Mouse (Mus musculus): Measurements from ENCODE around the gene Zfp36l2. TPM values are rescaled to one million over a fixed set of nuclear protein-coding genes. Genes with fewer than 3 reads are reported as not detected.

Zfp36l2 gene
- polyA plus RNA-seq, 1 experiment from 2014 or later, result 3.4 TPM

- no peak overlapping the region for H3K27ac ChIP-seq (ENCODE audit: low read length)
- no peaks in the 10 kb centered on the region for H3K9me3 ChIP-seq (ENCODE audit: control insufficient read depth, low read length)
- no peak overlapping the region for H3K4me3 ChIP-seq (replicated peaks; ENCODE audit: low read length)
- no peaks in the 10 kb centered on the region for H3K36me3 ChIP-seq (ENCODE audit: control insufficient read depth, insufficient read depth)
- WGBS, result 96% methylated on average over 4 of the region's 4 CpGs
- H3K4me2 ChIP-seq (ENCODE audit: low read length), result no peak overlapping the region
- no peak overlapping the region for H3K9ac ChIP-seq (replicated peaks; ENCODE audit: low read depth, low read length)
- no peak for ATAC-seq
- H3K27me3 ChIP-seq (replicated peaks; ENCODE audit: control insufficient read depth, insufficient read depth, low read length), result no peaks in the 10 kb centered on the region
- no peaks in the 10 kb centered on the region for H3K4me1 ChIP-seq (replicated peaks; ENCODE audit: control insufficient read depth, insufficient read depth, low read length)
These were observed 20.4 kb downstream of the Zfp36l2 start for GRCm38 (mm10) chr17:84167377-84167776.

GRCm38 (mm10) chr17:84166135-84166860 is 21.4 kb downstream of the Zfp36l2 start:
- WGBS, result 89% methylated on average over 9 of the region's 9 CpGs
- Histone ChIP-seq H3K4me3 (replicated peaks; ENCODE audit: low read length) (no peak overlapping the region), H3K27me3 (replicated peaks; ENCODE audit: control insufficient read depth, insufficient read depth, low read length) (no peaks in the 10 kb centered on the region), H3K9ac (replicated peaks; ENCODE audit: low read depth, low read length) (no peak overlapping the region), H3K9me3 (ENCODE audit: control insufficient read depth, low read length) (no peaks in the 10 kb centered on the region), H3K27ac (ENCODE audit: low read length) (no peak overlapping the region), H3K36me3 (ENCODE audit: control insufficient read depth, insufficient read depth) (no peaks in the 10 kb centered on the region), H3K4me1 (replicated peaks; ENCODE audit: control insufficient read depth, insufficient read depth, low read length) (0 out of 2 replicates have a peak, but pooled peaks cover 4% of the 10 kb centered on the region), H3K4me2 (ENCODE audit: low read length) (no peak overlapping the region)
- ATAC-seq, result no peak

DNA sequence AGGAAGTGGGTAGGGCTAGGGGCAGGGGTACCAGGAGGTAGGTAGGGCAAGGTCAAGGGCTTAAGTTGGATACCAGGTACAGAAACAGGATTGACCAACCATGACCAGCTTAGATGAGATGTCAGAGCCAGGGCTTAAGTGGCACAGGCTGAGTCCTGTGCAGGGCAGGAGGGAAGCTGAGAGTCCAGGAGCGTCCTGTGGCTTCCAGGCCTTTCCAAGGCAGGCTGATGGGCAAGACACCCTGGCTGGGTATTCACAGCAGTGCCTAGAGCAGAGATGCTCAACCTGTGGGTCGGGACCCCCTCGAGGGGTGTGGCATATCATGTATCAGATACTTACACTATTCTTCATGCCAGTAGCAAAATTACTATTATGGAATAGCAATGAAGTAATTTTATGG is 22.0 kb downstream of the Zfp36l2 start:
- WGBS, result 94% methylated on average over 3 of the region's 3 CpGs
- Histone ChIP-seq H3K27me3 (replicated peaks; ENCODE audit: control insufficient read depth, insufficient read depth, low read length) (no peaks in the 10 kb centered on the region), H3K27ac (ENCODE audit: low read length) (no peak overlapping the region), H3K9me3 (ENCODE audit: control insufficient read depth, low read length) (no peaks in the 10 kb centered on the region), H3K4me2 (ENCODE audit: low read length) (no peak overlapping the region), H3K9ac (replicated peaks; ENCODE audit: low read depth, low read length) (no peak overlapping the region), H3K4me1 (replicated peaks; ENCODE audit: control insufficient read depth, insufficient read depth, low read length) (0 out of 2 replicates have a peak, but pooled peaks cover 4% of the 10 kb centered on the region), H3K36me3 (ENCODE audit: control insufficient read depth, insufficient read depth) (no peaks in the 10 kb centered on the region), H3K4me3 (replicated peaks; ENCODE audit: low read length) (no peak overlapping the region)
- ATAC-seq, result no peak

GRCm38 (mm10) chr17:84164146-84164545 is 23.6 kb downstream of the Zfp36l2 start:
- Histone ChIP-seq H3K4me2 (ENCODE audit: low read length) (no peak overlapping the region), H3K4me1 (replicated peaks; ENCODE audit: control insufficient read depth, insufficient read depth, low read length) (0 out of 2 replicates have a peak, but pooled peaks cover 4% of the 10 kb centered on the region), H3K36me3 (ENCODE audit: control insufficient read depth, insufficient read depth) (no peaks in the 10 kb centered on the region), H3K4me3 (replicated peaks; ENCODE audit: low read length) (no peak overlapping the region), H3K27ac (ENCODE audit: low read length) (no peak overlapping the region), H3K27me3 (replicated peaks; ENCODE audit: control insufficient read depth, insufficient read depth, low read length) (no peaks in the 10 kb centered on the region), H3K9me3 (ENCODE audit: control insufficient read depth, low read length) (no peaks in the 10 kb centered on the region), H3K9ac (replicated peaks; ENCODE audit: low read depth, low read length) (no peak overlapping the region)
- ATAC-seq, result no peak
- whole genome bisulfite sequencing, result 78% methylated on average over 8 of the region's 8 CpGs

DNA sequence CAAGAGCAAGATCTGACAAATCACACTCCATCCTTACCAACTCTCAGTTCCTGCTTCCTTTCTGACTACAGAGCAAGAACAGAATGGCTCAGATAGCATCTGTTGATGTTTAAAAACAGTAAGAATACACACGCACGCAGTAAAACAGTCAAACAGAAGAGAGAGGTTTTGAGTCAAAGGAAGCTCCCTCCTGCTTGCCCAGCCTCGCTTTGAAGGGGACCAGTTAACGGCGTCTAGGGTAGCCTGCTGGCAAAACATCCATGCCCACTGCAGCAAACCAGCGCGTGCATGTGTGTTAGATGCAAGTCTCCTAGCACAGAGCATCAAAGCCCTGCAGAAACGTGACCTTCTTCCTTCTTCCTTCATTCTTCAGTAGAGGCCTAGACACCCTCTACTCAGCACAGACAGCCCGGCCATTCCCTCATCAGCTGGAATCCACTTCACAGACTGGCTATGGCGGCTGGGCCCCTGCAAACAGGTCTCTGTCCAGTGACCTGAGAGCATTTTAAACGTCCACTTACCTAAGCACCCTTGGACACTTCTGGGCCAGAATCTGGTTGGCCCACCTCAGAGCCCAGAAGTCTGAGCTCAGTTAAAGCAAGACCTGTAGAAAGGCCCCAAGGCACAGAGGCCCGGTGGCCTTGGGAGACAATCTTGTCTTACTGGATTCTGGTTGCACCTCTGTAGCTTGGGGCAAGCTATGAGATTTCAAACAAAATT is 24.5 kb downstream of the Zfp36l2 start:
- no peak overlapping the region for H3K4me2 ChIP-seq (ENCODE audit: low read length)
- H3K27me3 ChIP-seq (replicated peaks; ENCODE audit: control insufficient read depth, insufficient read depth, low read length), result no peaks in the 10 kb centered on the region
- no peaks in the 10 kb centered on the region for H3K9me3 ChIP-seq (ENCODE audit: control insufficient read depth, low read length)
- no peak overlapping the region for H3K27ac ChIP-seq (ENCODE audit: low read length)
- H3K4me1 ChIP-seq (replicated peaks; ENCODE audit: control insufficient read depth, insufficient read depth, low read length), result 0 out of 2 replicates have a peak, but pooled peaks cover 4% of the 10 kb centered on the region
- no peak for ATAC-seq
- H3K4me3 ChIP-seq (replicated peaks; ENCODE audit: low read length), result no peak overlapping the region
- no peaks in the 10 kb centered on the region for H3K36me3 ChIP-seq (ENCODE audit: control insufficient read depth, insufficient read depth)
- WGBS, result 78% methylated on average over 12 of the region's 12 CpGs
- H3K9ac ChIP-seq (replicated peaks; ENCODE audit: low read depth, low read length), result no peak overlapping the region

DNA sequence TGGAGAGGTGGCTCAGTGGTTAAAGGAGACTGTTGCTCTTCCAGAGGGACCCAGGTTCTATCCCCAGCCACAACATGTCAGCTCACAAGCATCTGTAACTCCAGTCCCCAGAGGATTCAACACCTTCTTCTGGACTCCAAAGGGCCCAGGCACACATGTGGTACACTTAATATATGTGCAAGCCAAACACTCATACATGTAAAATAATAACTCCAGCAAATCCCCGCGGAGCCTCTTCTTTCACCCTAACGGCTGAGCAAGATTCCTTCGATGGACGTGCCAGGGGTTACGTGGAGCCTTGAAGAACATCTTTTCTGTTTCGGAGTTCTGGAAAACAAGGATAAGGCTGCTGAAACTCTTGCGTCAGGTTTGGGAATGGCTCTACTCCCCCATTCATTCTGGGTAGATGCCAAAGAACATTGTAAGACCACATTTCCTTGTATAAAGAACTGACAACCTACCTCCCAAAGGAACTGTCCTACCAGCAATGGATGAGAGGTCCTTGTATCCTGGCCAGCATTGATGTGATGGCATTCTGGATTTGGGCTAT is 25.5 kb downstream of the Zfp36l2 start:
- Histone ChIP-seq H3K27ac (ENCODE audit: low read length) (no peak overlapping the region), H3K4me1 (replicated peaks; ENCODE audit: control insufficient read depth, insufficient read depth, low read length) (0 out of 2 replicates have a peak, but pooled peaks cover 4% of the 10 kb centered on the region), H3K4me3 (replicated peaks; ENCODE audit: low read length) (no peak overlapping the region), H3K9me3 (ENCODE audit: control insufficient read depth, low read length) (no peaks in the 10 kb centered on the region), H3K36me3 (ENCODE audit: control insufficient read depth, insufficient read depth) (no peaks in the 10 kb centered on the region), H3K4me2 (ENCODE audit: low read length) (no peak overlapping the region), H3K27me3 (replicated peaks; ENCODE audit: control insufficient read depth, insufficient read depth, low read length) (no peaks in the 10 kb centered on the region), H3K9ac (replicated peaks; ENCODE audit: low read depth, low read length) (no peak overlapping the region)
- ATAC-seq, result no peak
- WGBS, result 91% methylated on average over 8 of the region's 8 CpGs

GRCm38 (mm10) chr17:84161231-84161854 is 26.4 kb downstream of the Zfp36l2 start:
- no peak overlapping the region for H3K4me2 ChIP-seq (ENCODE audit: low read length)
- ATAC-seq, result peak; percentile 40; the same call in 1 of the 2 replicates
- no peaks in the 10 kb centered on the region for H3K36me3 ChIP-seq (ENCODE audit: control insufficient read depth, insufficient read depth)
- no peaks in the 10 kb centered on the region for H3K27me3 ChIP-seq (replicated peaks; ENCODE audit: control insufficient read depth, insufficient read depth, low read length)
- no peak overlapping the region for H3K4me3 ChIP-seq (replicated peaks; ENCODE audit: low read length)
- H3K27ac ChIP-seq (ENCODE audit: low read length), result no peak overlapping the region
- H3K9ac ChIP-seq (replicated peaks; ENCODE audit: low read depth, low read length), result no peak overlapping the region
- WGBS, result 46% methylated on average over 6 of the region's 6 CpGs
- 0 out of 2 replicates have a peak, but pooled peaks cover 4% of the 10 kb centered on the region for H3K4me1 ChIP-seq (replicated peaks; ENCODE audit: control insufficient read depth, insufficient read depth, low read length)
- H3K9me3 ChIP-seq (ENCODE audit: control insufficient read depth, low read length), result no peaks in the 10 kb centered on the region

GRCm38 (mm10) chr17:84158891-84159290 is 28.9 kb downstream of the Zfp36l2 start:
- Histone ChIP-seq H3K27me3 (replicated peaks; ENCODE audit: control insufficient read depth, insufficient read depth, low read length) (no peaks in the 10 kb centered on the region), H3K9me3 (ENCODE audit: control insufficient read depth, low read length) (no peaks in the 10 kb centered on the region), H3K36me3 (ENCODE audit: control insufficient read depth, insufficient read depth) (no peaks in the 10 kb centered on the region), H3K9ac (replicated peaks; ENCODE audit: low read depth, low read length) (no peak overlapping the region), H3K4me1 (replicated peaks; ENCODE audit: control insufficient read depth, insufficient read depth, low read length) (0 out of 2 replicates have a peak, but pooled peaks cover 4% of the 10 kb centered on the region), H3K4me3 (replicated peaks; ENCODE audit: low read length) (no peak overlapping the region), H3K4me2 (ENCODE audit: low read length) (no peak overlapping the region), H3K27ac (ENCODE audit: low read length) (no peak overlapping the region)
- ATAC-seq, result no peak
- 41% methylated on average over 15 of the region's 15 CpGs for WGBS

GRCm38 (mm10) chr17:84158461-84158795 is 29.3 kb downstream of the Zfp36l2 start:
- H3K9ac ChIP-seq (replicated peaks; ENCODE audit: low read depth, low read length), result no peak overlapping the region
- no peak overlapping the region for H3K4me3 ChIP-seq (replicated peaks; ENCODE audit: low read length)
- H3K4me2 ChIP-seq (ENCODE audit: low read length), result no peak overlapping the region
- H3K27me3 ChIP-seq (replicated peaks; ENCODE audit: control insufficient read depth, insufficient read depth, low read length), result no peaks in the 10 kb centered on the region
- no peaks in the 10 kb centered on the region for H3K36me3 ChIP-seq (ENCODE audit: control insufficient read depth, insufficient read depth)
- no peaks in the 10 kb centered on the region for H3K9me3 ChIP-seq (ENCODE audit: control insufficient read depth, low read length)
- ATAC-seq, result no peak
- 0 out of 2 replicates have a peak, but pooled peaks cover 4% of the 10 kb centered on the region for H3K4me1 ChIP-seq (replicated peaks; ENCODE audit: control insufficient read depth, insufficient read depth, low read length)
- WGBS, result 90% methylated on average over 12 of the region's 12 CpGs
- no peak overlapping the region for H3K27ac ChIP-seq (ENCODE audit: low read length)

Data from forebrain, embryonic 16.5 days (tissue).